Mouse (Mus musculus): ENCODE measurements around the gene Olfr629. TPM values are rescaled to one million over a fixed set of nuclear protein-coding genes. Genes with fewer than 3 reads are reported as not detected.

Olfr629 gene
- polyA plus RNA-seq, 1 experiment from 2014 or later = not detected

DNA sequence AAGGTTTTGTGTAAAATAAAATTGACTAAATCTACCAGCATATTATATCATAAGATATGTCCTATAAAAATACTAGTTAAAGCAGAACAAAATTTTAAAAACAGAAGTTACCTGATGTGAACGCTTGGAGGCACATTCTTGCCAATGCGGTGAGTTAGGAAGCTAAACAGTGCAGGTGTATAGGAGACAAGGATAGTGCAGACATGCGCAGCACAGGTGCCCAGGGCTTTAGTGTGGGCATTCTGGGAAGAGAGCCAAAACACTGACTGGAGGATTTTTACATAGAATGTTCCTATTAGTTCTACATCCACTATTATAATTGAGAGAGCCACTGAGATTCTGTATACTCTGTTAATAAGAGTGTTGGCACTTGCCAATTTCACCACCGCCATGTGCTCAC lies 45.3 kb downstream of the Olfr629 start:
- Histone ChIP-seq H3K36me3 (no peaks in the 10 kb centered on the region), H3K4me2 (no peak overlapping the region), H3K9me3 (no peaks in the 10 kb centered on the region), H3K27me3 (no peaks in the 10 kb centered on the region), H3K27ac (no peak overlapping the region), H3K4me1 (replicated peaks) (no peaks in the 10 kb centered on the region), H3K9ac (no peak overlapping the region), H3K4me3 (no peak overlapping the region)
- ATAC-seq (ENCODE audit: low FRiP score) = no peak
- WGBS = 91% methylated on average over 4 of the region's 4 CpGs

Other genes with a start within 250 kb of the Olfr629 start
- not detected in 2 replicates for gene Olfr609, start 246.9 kb downstream of the Olfr629 start, polyA plus RNA-seq (2015; fragmentation: Nextera tagmentation; extraction: Ambion mirVana)
- gene Olfr610, start 232.8 kb downstream of the Olfr629 start, polyA plus RNA-seq (2015; fragmentation: Nextera tagmentation; extraction: Ambion mirVana) = not detected in 2 replicates
- not detected in 2 replicates for gene Olfr611, start 224.1 kb downstream of the Olfr629 start, polyA plus RNA-seq (2015; fragmentation: Nextera tagmentation; extraction: Ambion mirVana)
- not detected in 2 replicates for gene Olfr612, start 202.2 kb downstream of the Olfr629 start, polyA plus RNA-seq (2015; fragmentation: Nextera tagmentation; extraction: Ambion mirVana)
- not detected in 2 replicates for gene Olfr613, start 196.9 kb downstream of the Olfr629 start, polyA plus RNA-seq (2015; fragmentation: Nextera tagmentation; extraction: Ambion mirVana)
- gene Olfr615, start 188.9 kb downstream of the Olfr629 start, polyA plus RNA-seq (2015; fragmentation: Nextera tagmentation; extraction: Ambion mirVana) = not detected in 2 replicates
- not detected in 2 replicates for gene Olfr616, start 175.8 kb downstream of the Olfr629 start, polyA plus RNA-seq (2015; fragmentation: Nextera tagmentation; extraction: Ambion mirVana)
- not detected in 2 replicates for gene Olfr617, start 171.9 kb downstream of the Olfr629 start, polyA plus RNA-seq (2015; fragmentation: Nextera tagmentation; extraction: Ambion mirVana)
- 0.21 TPM in 1 of 2 replicates, not detected in the other for gene Olfr618, start 154.8 kb downstream of the Olfr629 start, polyA plus RNA-seq (2015; fragmentation: Nextera tagmentation; extraction: Ambion mirVana)
- not detected in 2 replicates for gene Olfr619, start 144.4 kb downstream of the Olfr629 start, polyA plus RNA-seq (2015; fragmentation: Nextera tagmentation; extraction: Ambion mirVana)
- gene Olfr620, start 132.4 kb downstream of the Olfr629 start, polyA plus RNA-seq (2015; fragmentation: Nextera tagmentation; extraction: Ambion mirVana) = not detected in 2 replicates
- gene Olfr622, start 102.2 kb downstream of the Olfr629 start, polyA plus RNA-seq (2015; fragmentation: Nextera tagmentation; extraction: Ambion mirVana) = not detected in 2 replicates
- not detected in 2 replicates for gene Olfr623, start 81.2 kb downstream of the Olfr629 start, polyA plus RNA-seq (2015; fragmentation: Nextera tagmentation; extraction: Ambion mirVana)
- 0.03 TPM in 1 of 2 replicates, not detected in the other for gene Olfr624, start 73.8 kb downstream of the Olfr629 start, polyA plus RNA-seq (2015; fragmentation: Nextera tagmentation; extraction: Ambion mirVana)
- not detected in 2 replicates for gene Olfr625-ps1, start 62.2 kb downstream of the Olfr629 start, polyA plus RNA-seq (2015; fragmentation: Nextera tagmentation; extraction: Ambion mirVana)
- gene Olfr243, start 30.3 kb downstream of the Olfr629 start, polyA plus RNA-seq (2015; fragmentation: Nextera tagmentation; extraction: Ambion mirVana) = not detected in 2 replicates
- not detected in 2 replicates for gene Olfr628, start 14.6 kb downstream of the Olfr629 start, polyA plus RNA-seq (2015; fragmentation: Nextera tagmentation; extraction: Ambion mirVana)
- not detected in 2 replicates for gene Olfr630, start 12.4 kb upstream of the Olfr629 start, polyA plus RNA-seq (2015; fragmentation: Nextera tagmentation; extraction: Ambion mirVana)
- not detected in 2 replicates for gene Olfr69, start 26.7 kb upstream of the Olfr629 start, polyA plus RNA-seq (2015; fragmentation: Nextera tagmentation; extraction: Ambion mirVana)
- not detected in 2 replicates for gene Olfr68, start 34.8 kb upstream of the Olfr629 start, polyA plus RNA-seq (2015; fragmentation: Nextera tagmentation; extraction: Ambion mirVana)
- not detected in 2 replicates for gene Olfr67, start 46.9 kb upstream of the Olfr629 start, polyA plus RNA-seq (2015; fragmentation: Nextera tagmentation; extraction: Ambion mirVana)
- gene Hbb-bt, start 69.1 kb upstream of the Olfr629 start, polyA plus RNA-seq (2015; fragmentation: Nextera tagmentation; extraction: Ambion mirVana) = 996 and 1,160 TPM in 2 replicates
- 2,000 and 2,305 TPM in 2 replicates for gene Hbb-bs, start 83.2 kb upstream of the Olfr629 start, polyA plus RNA-seq (2015; fragmentation: Nextera tagmentation; extraction: Ambion mirVana)
- gene Hbb-bh2, start 95.6 kb upstream of the Olfr629 start, polyA plus RNA-seq (2015; fragmentation: Nextera tagmentation; extraction: Ambion mirVana) = not detected in 2 replicates
- 43.8 and 70.4 TPM in 2 replicates for gene Hbb-bh1, start 98.2 kb upstream of the Olfr629 start, polyA plus RNA-seq (2015; fragmentation: Nextera tagmentation; extraction: Ambion mirVana)
- 4,283 and 4,441 TPM in 2 replicates for gene Hbb-y, start 108.3 kb upstream of the Olfr629 start, polyA plus RNA-seq (2015; fragmentation: Nextera tagmentation; extraction: Ambion mirVana)
- gene Olfr66, start 141.3 kb upstream of the Olfr629 start, polyA plus RNA-seq (2015; fragmentation: Nextera tagmentation; extraction: Ambion mirVana) = not detected in 2 replicates
- gene Olfr64, start 149.5 kb upstream of the Olfr629 start, polyA plus RNA-seq (2015; fragmentation: Nextera tagmentation; extraction: Ambion mirVana) = not detected in 2 replicates
- gene Olfr65, start 158.5 kb upstream of the Olfr629 start, polyA plus RNA-seq (2015; fragmentation: Nextera tagmentation; extraction: Ambion mirVana) = not detected in 2 replicates
- not detected in 2 replicates for gene Olfr631, start 183.9 kb upstream of the Olfr629 start, polyA plus RNA-seq (2015; fragmentation: Nextera tagmentation; extraction: Ambion mirVana)
- not detected in 2 replicates for gene Olfr632, start 189.4 kb upstream of the Olfr629 start, polyA plus RNA-seq (2015; fragmentation: Nextera tagmentation; extraction: Ambion mirVana)
- not detected in 2 replicates for gene Olfr633, start 199.5 kb upstream of the Olfr629 start, polyA plus RNA-seq (2015; fragmentation: Nextera tagmentation; extraction: Ambion mirVana)
- gene Olfr635, start 226.2 kb upstream of the Olfr629 start, polyA plus RNA-seq (2015; fragmentation: Nextera tagmentation; extraction: Ambion mirVana) = not detected in 2 replicates